Mouse (Mus musculus): ENCODE measurements around the gene Cacna1e.

DNA sequence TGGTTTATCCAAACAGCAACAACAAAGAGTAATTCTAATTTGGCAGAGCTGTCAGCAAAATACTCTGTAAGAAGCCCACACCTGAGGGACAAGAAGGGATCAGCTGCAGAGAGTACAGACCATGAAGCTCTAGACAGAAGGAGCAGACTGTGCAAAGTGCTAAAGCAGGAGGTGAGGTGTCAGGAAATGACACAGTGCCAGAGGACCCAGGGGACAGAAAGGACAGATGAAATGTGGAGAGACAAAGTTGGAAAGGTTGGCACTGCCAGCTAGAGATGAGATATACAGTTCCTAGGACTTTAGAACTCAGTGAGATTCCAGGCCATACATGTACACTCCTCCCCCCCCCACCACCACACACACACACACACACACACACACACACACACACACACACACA is 113.2 kb downstream of the Cacna1e start:
- no peak for TF ChIP-seq CTCF (IDR thresholded peaks at IDR 0.05; ENCODE audit: extremely low read depth, insufficient read depth, low read length)
- TF ChIP-seq POLR2A (IDR thresholded peaks at IDR 0.05; ENCODE audit: extremely low read depth, insufficient read depth, low read length): no peak
